10 mouse cellular contexts compared by ENCODE assay signal in genomic region chr19:37795552-37796343, GRCm38 (mm10).
A peak's percentile ranks its signal among the peaks of the same experiment; 100 is the strongest.
DNase-seq lines count a peak whose midpoint lies in the region; ATAC-seq and TF ChIP-seq lines count a peak whose summit lies in the region.
"Had no signal": no experiment of that assay in that cellular context is flagged by ENCODE, and none has a peak within 500 bp of the region (broad histone marks: within the 10 kb centered on the region; RNA-seq: fewer than 3 reads in every experiment).

No protein-coding gene starts in this region.

- H3K27ac ChIP-seq in lung, embryonic 14.5 days (ENCODE audit: low read depth) = no peak overlapping the region
- no peak overlapping the region for H3K27ac ChIP-seq in gastrocnemius, adult 2 months
- H3K27ac ChIP-seq: left cerebral cortex, adult 2 months; midbrain, embryonic 10.5 days had no signal

- no peaks in the 10 kb centered on the region for H3K27me3 ChIP-seq in lung, embryonic 14.5 days (ENCODE audit: insufficient read depth, low read length)

- no peak overlapping the region for H3K4me2 ChIP-seq in lung, embryonic 14.5 days

- DNase-seq in adrenal gland, adult 2 months = peak; percentile 4
- no peak for DNase-seq in adrenal gland, postnatal 25 days
- DNase-seq in lung, embryonic 14.5 days = peak; percentile 40
- no peak for DNase-seq in lung, postnatal 10 days
- peak; percentile 76 for DNase-seq in gastrocnemius, adult 2 months
- peak; percentile 69 for DNase-seq in kidney, postnatal 14 days
- no peak for DNase-seq in layer of hippocampus, postnatal 36 days
- DNase-seq in lung, postnatal 14 days = no peak

- H3K9me3 ChIP-seq in lung, embryonic 14.5 days (ENCODE audit: low read depth, low read length) = no peaks in the 10 kb centered on the region
- H3K9me3 ChIP-seq: midbrain, embryonic 10.5 days had no signal

- WGBS in lung, embryonic 14.5 days = 70% methylated on average over 18 of the region's 18 CpGs

- H3K36me3 ChIP-seq in lung, embryonic 14.5 days (ENCODE audit: insufficient read depth) = no peaks in the 10 kb centered on the region
- H3K36me3 ChIP-seq: midbrain, embryonic 10.5 days had no signal

- no peak for TF ChIP-seq CTCF in lung, embryonic 14.5 days (IDR thresholded peaks at IDR 0.05; ENCODE audit: low read depth)
- TF ChIP-seq CTCF in gastrocnemius, adult 2 months (IDR thresholded peaks at IDR 0.05) = no peak

- H3K9ac ChIP-seq in lung, embryonic 14.5 days = no peak overlapping the region

- ATAC-seq in lung, embryonic 14.5 days (ENCODE audit: insufficient read depth) = no peak

- H3K4me3 ChIP-seq in lung, embryonic 14.5 days (ENCODE audit: low read depth, low read length) = no peak overlapping the region
- no peak overlapping the region for H3K4me3 ChIP-seq in gastrocnemius, adult 2 months
- H3K4me3 ChIP-seq: left cerebral cortex, adult 2 months; midbrain, embryonic 10.5 days had no signal

- intact Hi-C loops in gastrocnemius, adult 2 months (cut with DNase I) = no loop called here

- H3K4me1 ChIP-seq in lung, embryonic 14.5 days (ENCODE audit: insufficient read depth) = no peaks in the 10 kb centered on the region

Comparison
In these comparisons a context has a peak if more than half of its experiments do, and no peak if none do; other contexts are left out.
1. DNase-seq: peak in adrenal gland, adult 2 months (single experiment), lung, embryonic 14.5 days (single experiment), gastrocnemius, adult 2 months (single experiment) and kidney, postnatal 14 days (single experiment); none in adrenal gland, postnatal 25 days (single experiment), lung, postnatal 10 days (single experiment), layer of hippocampus, postnatal 36 days (0 of 2) and lung, postnatal 14 days (single experiment).